Mouse (Mus musculus) MEL (cell line): ENCODE measurements around the gene Robo1. TPM values are rescaled to one million over a fixed set of nuclear protein-coding genes. Genes with fewer than 3 reads are reported as not detected.

ENCODE experiments used
- DNase-seq: peaks from one replicate; pipeline ENCODE4 v3.0.0; 2011; ENCODE audit warnings: low read depth, low spot score
- H3K27ac ChIP-seq: 2 replicates; pipeline ENCODE4 v1.5.1; 2012; ENCODE audit warnings: low read depth, mild to moderate bottlenecking, control low read depth, low read length, moderate library complexity; ENCODE audit not compliant: control insufficient read depth
- H3K27me3 ChIP-seq, 2 experiments: fragments of 150-350 bp in 1 of 2; sonication (generic) in 1 of 2; 2 replicates each; pipeline ENCODE4 v1.6.1; 2012; ENCODE audit warnings: low read length in 2 of 2, mild to moderate bottlenecking in 2 of 2, improper control_type of control experiment in 1 of 2, moderate library complexity in 1 of 2; ENCODE audit not compliant: insufficient read depth in 2 of 2, control insufficient read depth in 1 of 2
- H3K36me3 ChIP-seq, 2 experiments: 2 replicates each; pipeline ENCODE4 v1.6.1; 2012 to 2014; ENCODE audit warnings: low read length in 2 of 2, improper control_type of control experiment in 1 of 2, inconsistent platforms in 1 of 2, mild to moderate bottlenecking in 1 of 2; ENCODE audit not compliant: insufficient read depth in 2 of 2, control insufficient read depth in 1 of 2
- H3K4me1 ChIP-seq, 2 experiments: fragments of 150-350 bp in 1 of 2; sonication (generic) in 1 of 2; 2 replicates each; pipeline ENCODE4 v1.6.1; 2012; ENCODE audit warnings: low read length in 2 of 2, improper control_type of control experiment in 1 of 2, mild to moderate bottlenecking in 1 of 2; ENCODE audit not compliant: insufficient read depth in 2 of 2, control insufficient read depth in 1 of 2
- H3K4me3 ChIP-seq, 2 experiments: fragments of 150-350 bp in 1 of 2; sonication (generic) in 1 of 2; 2 replicates each; pipeline ENCODE4 v1.5.1; 2012; ENCODE audit warnings: low read depth in 2 of 2, low read length in 2 of 2, mild to moderate bottlenecking in 2 of 2, moderate library complexity in 2 of 2, control low read depth in 1 of 2, improper control_type of control experiment in 1 of 2; ENCODE audit not compliant: control insufficient read depth in 1 of 2, insufficient read depth in 1 of 2
- H3K79me2 ChIP-seq: 2 replicates; pipeline ENCODE4 v1.6.1; 2012; ENCODE audit warnings: mild to moderate bottlenecking, low read length, moderate library complexity; ENCODE audit not compliant: control insufficient read depth, poor library complexity, insufficient read depth
- H3K9ac ChIP-seq: 2 replicates; pipeline ENCODE4 v1.6.1; 2012; ENCODE audit warnings: low read depth, mild to moderate bottlenecking, control low read depth, low read length, moderate library complexity; ENCODE audit not compliant: control insufficient read depth, poor library complexity, severe bottlenecking
- H3K9me3 ChIP-seq: fragments of 150-350 bp; sonication (generic); replicated peaks from 2 replicates; pipeline ENCODE4 v1.6.1; 2012; ENCODE audit warnings: mild to moderate bottlenecking, low read length, improper control_type of control experiment, moderate library complexity; ENCODE audit not compliant: insufficient read depth
- BHLHE40 ChIP-seq: IDR thresholded peaks from 2 replicates; pipeline ENCODE4 v1.6.1; 2012; ENCODE audit warnings: low read depth, mild to moderate bottlenecking, inconsistent platforms, low read length, improper control_type of control experiment, borderline replicate concordance
- CHD1 ChIP-seq: IDR thresholded peaks from 2 replicates; pipeline ENCODE4 v1.6.1; 2012; ENCODE audit warnings: low read depth, mild to moderate bottlenecking, inconsistent platforms, low read length, improper control_type of control experiment
- CTCF ChIP-seq, 3 experiments: IDR thresholded peaks in 2 of 3; conservative IDR thresholded peaks in 1 of 3; 2 replicates each; pipeline ENCODE4 v1.5.1; 2011 to 2012; ENCODE audit warnings: low read length in 3 of 3, low read depth in 2 of 3, mild to moderate bottlenecking in 2 of 3, improper control_type of control experiment in 1 of 3, inconsistent platforms in 1 of 3, mixed read lengths in 1 of 3, moderate library complexity in 1 of 3; ENCODE audit not compliant: control insufficient read depth in 1 of 3, insufficient read depth in 1 of 3, poor library complexity in 1 of 3, severe bottlenecking in 1 of 3
- E2F4 ChIP-seq: IDR thresholded peaks from 2 replicates; pipeline ENCODE4 v1.6.1; 2011; ENCODE audit warnings: low read depth, low read length, improper control_type of control experiment, borderline replicate concordance
- GABPA ChIP-seq: IDR thresholded peaks from 2 replicates; pipeline ENCODE4 v1.6.1; 2012; ENCODE audit warnings: low read depth, mild to moderate bottlenecking, inconsistent platforms, low read length, improper control_type of control experiment, moderate library complexity
- MAFK ChIP-seq: IDR thresholded peaks from 2 replicates; pipeline ENCODE4 v1.6.1; 2011; ENCODE audit warnings: low read depth, mild to moderate bottlenecking, low read length, improper control_type of control experiment, borderline replicate concordance
- MAZ ChIP-seq: IDR thresholded peaks from 2 replicates; pipeline ENCODE4 v1.6.1; 2012; ENCODE audit warnings: low read depth, mild to moderate bottlenecking, inconsistent platforms, low read length, improper control_type of control experiment
- MEF2A ChIP-seq: IDR thresholded peaks from 2 replicates; pipeline ENCODE4 v1.6.1; 2014; ENCODE audit warnings: low read depth, mild to moderate bottlenecking, inconsistent platforms, low read length, improper control_type of control experiment; ENCODE audit not compliant: poor library complexity, insufficient replicate concordance, severe bottlenecking; ENCODE audit errors: extremely low read depth
- MYB ChIP-seq: IDR thresholded peaks from 2 replicates; pipeline ENCODE4 v1.6.1; 2011; ENCODE audit warnings: mild to moderate bottlenecking, low read depth, low read length, improper control_type of control experiment
- MYC ChIP-seq: IDR thresholded peaks from 2 replicates; pipeline ENCODE4 v1.6.1; 2011; ENCODE audit warnings: low read depth, mild to moderate bottlenecking, low read length, improper control_type of control experiment, moderate library complexity
- POLR2A ChIP-seq, 2 experiments: IDR thresholded peaks; 2 replicates each; pipeline ENCODE4 v1.6.1; 2011 to 2012; ENCODE audit warnings: low read length in 2 of 2, mild to moderate bottlenecking in 2 of 2, control low read depth in 1 of 2, improper control_type of control experiment in 1 of 2, low read depth in 1 of 2, moderate library complexity in 1 of 2; ENCODE audit not compliant: control insufficient read depth in 1 of 2, insufficient read depth in 1 of 2, poor library complexity in 1 of 2
- RAD21 ChIP-seq: IDR thresholded peaks from 2 replicates; pipeline ENCODE4 v1.6.1; 2011; ENCODE audit warnings: mild to moderate bottlenecking, low read depth, low read length, improper control_type of control experiment
- SIN3A ChIP-seq: IDR thresholded peaks from 2 replicates; pipeline ENCODE4 v1.6.1; 2012; ENCODE audit warnings: low read length, improper control_type of control experiment, inconsistent platforms
- SMC3 ChIP-seq: IDR thresholded peaks from 2 replicates; pipeline ENCODE4 v1.6.1; 2011; ENCODE audit warnings: low read depth, low read length, improper control_type of control experiment
- TAL1 ChIP-seq: IDR thresholded peaks from 2 replicates; pipeline ENCODE4 v1.6.1; 2012; ENCODE audit warnings: mild to moderate bottlenecking, inconsistent platforms, low read length, moderate library complexity, mixed read lengths
- TBP ChIP-seq: IDR thresholded peaks from 2 replicates; pipeline ENCODE4 v1.8.0; 2011; ENCODE audit warnings: low read depth, low read length, improper control_type of control experiment
- TCF12 ChIP-seq: IDR thresholded peaks from 2 replicates; pipeline ENCODE4 v1.6.1; 2014; ENCODE audit warnings: low read depth, mild to moderate bottlenecking, inconsistent platforms, low read length, improper control_type of control experiment, moderate library complexity
- USF1 ChIP-seq: IDR thresholded peaks from 2 replicates; pipeline ENCODE4 v1.6.1; 2014; ENCODE audit warnings: low read depth, mild to moderate bottlenecking, inconsistent platforms, low read length, improper control_type of control experiment, moderate library complexity
- ZC3H11A ChIP-seq: IDR thresholded peaks from 2 replicates; pipeline ENCODE4 v1.6.1; 2012; ENCODE audit warnings: low read depth, mild to moderate bottlenecking, inconsistent platforms, low read length, improper control_type of control experiment
- ZKSCAN1 ChIP-seq: IDR thresholded peaks from 2 replicates; pipeline ENCODE4 v1.6.1; 2012; ENCODE audit warnings: low read depth, mild to moderate bottlenecking, inconsistent platforms, low read length, improper control_type of control experiment, moderate library complexity
- ZNF384 ChIP-seq: IDR thresholded peaks from 2 replicates; pipeline ENCODE4 v1.6.1; 2012; ENCODE audit warnings: low read depth, mild to moderate bottlenecking, inconsistent platforms, low read length, improper control_type of control experiment
- polyA plus RNA-seq, 2 experiments: library from polyadenylated mRNA; stranded (reverse) in 1 of 2; unstranded in 1 of 2; fragments of >175 nt in 1 of 2; fragments of >200 nt in 1 of 2; gene quantifications; 2 replicates each; pipeline versions ENCODE4 v1.2.1 to v1.2.4; 2012; ENCODE audit warnings: low replicate concordance in 2 of 2, low read depth in 1 of 2; ENCODE audit not compliant: insufficient read length in 2 of 2, insufficient read depth in 1 of 2, missing spikeins in 1 of 2
- total RNA-seq: library from RNA; depleted of rRNA; stranded (reverse); fragments of 300-350 nt; gene quantifications from 2 replicates; pipeline ENCODE4 v1.2.3, GENCODE M21; 2012

Robo1 gene
- total and polyA plus RNA-seq, 3 experiments: not detected

GRCm38 (mm10) chr16:72934908-72935307 is 626.8 kb downstream of the Robo1 start:
- no peak for TF ChIP-seq ZNF384
- no peak for TF ChIP-seq ZKSCAN1
- TF ChIP-seq SIN3A: no peak
- no peak for TF ChIP-seq MAFK
- no peak for TF ChIP-seq MYB
- TF ChIP-seq ZC3H11A: no peak
- no peaks in the 10 kb centered on the region for H3K36me3 ChIP-seq
- H3K9me3 ChIP-seq: no peaks in the 10 kb centered on the region
- H3K27ac ChIP-seq: no peak overlapping the region
- no peak overlapping the region for H3K4me3 ChIP-seq
- no peak overlapping the region for H3K9ac ChIP-seq
- no peaks in the 10 kb centered on the region for H3K79me2 ChIP-seq
- DNase-seq: no peak
- no peaks in the 10 kb centered on the region for H3K27me3 ChIP-seq
- no peaks in the 10 kb centered on the region for H3K4me1 ChIP-seq

GRCm38 (mm10) chr16:72937183-72937582 is 629.1 kb downstream of the Robo1 start:
- no peak overlapping the region for H3K9ac ChIP-seq
- H3K4me3 ChIP-seq: no peak overlapping the region
- no peak overlapping the region for H3K27ac ChIP-seq
- no peaks in the 10 kb centered on the region for H3K27me3 ChIP-seq
- H3K79me2 ChIP-seq: no peaks in the 10 kb centered on the region
- TF ChIP-seq CHD1 (no peak), SMC3 (no peak)
- no peak for DNase-seq
- no peaks in the 10 kb centered on the region for H3K36me3 ChIP-seq
- H3K9me3 ChIP-seq: no peaks in the 10 kb centered on the region
- no peaks in the 10 kb centered on the region for H3K4me1 ChIP-seq

- no peak for DNase-seq
- TF ChIP-seq MAFK: no peak
- TF ChIP-seq POLR2A (IDR thresholded peaks at IDR 0.05; ENCODE audit: control insufficient read depth in 1 of 2, insufficient read depth in 1 of 2, low read depth in 1 of 2, low read length in 2 of 2, poor library complexity in 1 of 2): no peak
- TF ChIP-seq RAD21: no peak
- no peak for TF ChIP-seq MAZ
- TF ChIP-seq MYC: no peak
- TF ChIP-seq TAL1: no peak
- TF ChIP-seq MYB: no peak
- TF ChIP-seq MEF2A: no peak
- no peak for TF ChIP-seq BHLHE40
- no peak for TF ChIP-seq E2F4
- no peak for TF ChIP-seq USF1
- no peak for TF ChIP-seq GABPA
- TF ChIP-seq TBP: no peak
- TF ChIP-seq CHD1: no peak
- no peak for TF ChIP-seq TCF12
- TF ChIP-seq CTCF (IDR thresholded peaks at IDR 0.05 in 2 of 3, conservative IDR thresholded peaks at IDR 0.05 in 1 of 3; ENCODE audit: control insufficient read depth in 1 of 3, insufficient read depth in 1 of 3, low read depth in 2 of 3, low read length in 3 of 3, poor library complexity in 1 of 3, severe bottlenecking in 1 of 3): no peak
Measured at GRCm38 (mm10) chr16:72939862-72940261, 631.8 kb downstream of the Robo1 start.

More at GRCm38 (mm10) chr16:72939862-72940261, 631.8 kb downstream of the Robo1 start:
- no peak overlapping the region for H3K27ac ChIP-seq
- H3K4me3 ChIP-seq: no peak overlapping the region
- H3K9ac ChIP-seq: no peak overlapping the region
- H3K27me3 ChIP-seq: no peaks in the 10 kb centered on the region
- H3K4me1 ChIP-seq: no peaks in the 10 kb centered on the region
- no peaks in the 10 kb centered on the region for H3K36me3 ChIP-seq
- H3K79me2 ChIP-seq: no peaks in the 10 kb centered on the region
- H3K9me3 ChIP-seq: no peaks in the 10 kb centered on the region
